Mouse (Mus musculus): ENCODE measurements around the gene 1700028P14Rik.

DNA sequence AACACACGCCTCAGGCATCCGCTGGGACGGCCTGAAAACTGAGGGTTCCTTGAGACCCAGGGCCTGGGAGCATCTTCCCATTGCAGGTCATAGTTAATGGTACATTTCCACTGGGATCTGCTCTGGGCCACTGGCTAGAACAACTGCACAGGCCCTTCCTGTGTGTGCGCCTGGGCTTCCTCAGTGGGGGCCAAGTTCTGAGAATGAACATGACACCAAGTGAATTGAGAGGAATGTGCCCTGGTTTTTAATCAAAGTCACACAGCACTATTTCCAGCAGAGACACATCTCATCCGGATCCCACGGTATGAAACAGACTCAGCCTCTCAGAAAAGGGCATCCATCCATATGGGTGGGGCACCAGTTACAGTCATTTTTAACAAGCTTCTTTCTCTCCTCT, 90.6 kb downstream of the 1700028P14Rik start:
- TF ChIP-seq CTCF (IDR thresholded peaks at IDR 0.05; ENCODE audit: low read depth): no peak
- TF ChIP-seq EP300 (IDR thresholded peaks at IDR 0.05; ENCODE audit: low read depth): no peak
